Mouse (Mus musculus): ENCODE measurements around the gene Gm9573.

DNA sequence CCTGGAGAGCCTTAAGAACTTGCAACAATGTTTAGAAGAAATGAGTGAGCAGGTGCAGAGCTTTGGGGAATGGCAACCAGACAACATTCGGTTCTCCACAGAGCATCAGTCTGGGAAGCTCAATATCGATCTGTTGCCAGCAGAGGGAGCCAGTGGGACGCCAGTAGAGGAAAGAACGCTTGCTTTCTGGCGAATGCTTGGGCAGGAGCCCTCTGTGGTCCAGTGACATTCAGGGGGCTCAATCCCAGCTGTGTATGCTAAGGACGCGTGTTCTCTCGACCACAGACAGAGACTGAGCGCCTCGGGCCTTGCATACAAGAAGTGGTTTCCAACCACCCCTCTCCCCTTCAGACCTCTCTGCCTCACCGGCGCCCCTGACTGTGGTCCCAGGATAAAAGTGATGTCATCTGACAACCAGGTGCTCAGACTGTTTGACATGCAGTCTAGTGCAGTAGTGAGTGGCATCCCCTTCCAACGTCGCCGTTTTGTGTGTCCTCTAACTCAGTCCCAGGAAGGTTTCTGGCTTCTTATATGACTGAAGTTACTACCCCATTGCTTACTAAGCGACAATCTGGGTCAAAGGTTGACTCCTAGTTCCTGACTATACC lies 42.0 kb downstream of the Gm9573 start:
- TF ChIP-seq FLI1 (IDR thresholded peaks at IDR 0.05; ENCODE audit: low read length) (no peak), GATA1 (IDR thresholded peaks at IDR 0.05; ENCODE audit: borderline replicate concordance, low read length) (no peak)

Data from megakaryocyte, embryonic 14.5 days (primary cell).